Mouse (Mus musculus) CH12.LX (cell line): ENCODE measurements around the gene Ankrd33. TPM values are rescaled to one million over a fixed set of nuclear protein-coding genes. Genes with fewer than 3 reads are reported as not detected.
A peak's percentile ranks its signal among the peaks of the same experiment; 100 is the strongest.

Experiments
- DNase-seq: peaks from one replicate; pipeline ENCODE4 v3.0.0-alpha.2; 2013; ENCODE audit errors: extremely low read depth
- H3K27ac ChIP-seq: 2 replicates; pipeline ENCODE4 v1.5.1; 2012; ENCODE audit warnings: low read depth, mild to moderate bottlenecking, control low read depth, moderate library complexity; ENCODE audit not compliant: insufficient read depth
- H3K27me3 ChIP-seq: replicated peaks from 2 replicates; pipeline ENCODE3; 2012; ENCODE audit warnings: inconsistent platforms
- H3K36me3 ChIP-seq, 2 experiments: replicated peaks in 1 of 2; 2 replicates each; pipeline versions ENCODE3 to v1.6.1; 2012; ENCODE audit warnings: inconsistent platforms in 1 of 2, low read length in 1 of 2, mild to moderate bottlenecking in 1 of 2, mixed read lengths in 1 of 2, moderate library complexity in 1 of 2; ENCODE audit not compliant: control insufficient read depth in 1 of 2, insufficient read depth in 1 of 2
- H3K4me1 ChIP-seq, 2 experiments: 2 replicates each; pipeline ENCODE4 v1.6.1; 2012; ENCODE audit warnings: inconsistent platforms in 1 of 2, moderate library complexity in 1 of 2; ENCODE audit not compliant: insufficient read depth in 2 of 2, control insufficient read depth in 1 of 2
- H3K4me2 ChIP-seq: 2 replicates; pipeline ENCODE4 v1.6.1; 2012; ENCODE audit warnings: low read depth, mild to moderate bottlenecking, control low read depth; ENCODE audit not compliant: poor library complexity, insufficient read depth, severe bottlenecking
- H3K4me3 ChIP-seq, 3 experiments: fragments of 150-350 bp in 1 of 3; sonication (generic) in 1 of 3; replicated peaks in 1 of 3; 2 replicates each; pipeline versions ENCODE3 to v1.5.1; 2011 to 2012; ENCODE audit warnings: low read depth in 2 of 3, low read length in 2 of 3, mild to moderate bottlenecking in 2 of 3, moderate library complexity in 2 of 3, control low read depth in 1 of 3, improper control_type of control experiment in 1 of 3, inconsistent platforms in 1 of 3, mixed read lengths in 1 of 3; ENCODE audit not compliant: poor library complexity in 1 of 3
- H3K79me2 ChIP-seq: replicated peaks from 2 replicates; pipeline ENCODE4 v1.6.1; 2012; ENCODE audit warnings: mild to moderate bottlenecking, moderate library complexity; ENCODE audit not compliant: control insufficient read depth, poor library complexity, insufficient read depth, severe bottlenecking; ENCODE audit errors: extremely low read depth
- H3K9ac ChIP-seq: 2 replicates; pipeline ENCODE4 v1.6.1; 2012; ENCODE audit warnings: low read depth, mild to moderate bottlenecking, control low read depth, moderate library complexity; ENCODE audit not compliant: insufficient read depth
- H3K9me3 ChIP-seq: replicated peaks from 2 replicates; pipeline ENCODE3; 2012; ENCODE audit warnings: low read length, inconsistent platforms, mixed read lengths
- BHLHE40 ChIP-seq: IDR thresholded peaks from 2 replicates; pipeline ENCODE4 v1.6.1; 2011; ENCODE audit warnings: mild to moderate bottlenecking, low read depth, low read length, improper control_type of control experiment
- CTCF ChIP-seq, 2 experiments: IDR thresholded peaks in 1 of 2; conservative IDR thresholded peaks in 1 of 2; 2 replicates each; pipeline ENCODE4 v1.5.1; 2011 to 2012; ENCODE audit warnings: low read depth in 2 of 2, low read length in 2 of 2, improper control_type of control experiment in 1 of 2, inconsistent platforms in 1 of 2, mild to moderate bottlenecking in 1 of 2, moderate library complexity in 1 of 2
- E2F4 ChIP-seq: IDR thresholded peaks from 2 replicates; pipeline ENCODE4 v1.6.1; 2011; ENCODE audit warnings: low read depth, low read length, improper control_type of control experiment; ENCODE audit not compliant: insufficient replicate concordance
- ELF1 ChIP-seq: IDR thresholded peaks from 2 replicates; pipeline ENCODE4 v1.6.1; 2014; ENCODE audit warnings: low read depth, mild to moderate bottlenecking, inconsistent platforms, low read length, improper control_type of control experiment
- EP300 ChIP-seq: IDR thresholded peaks from 2 replicates; pipeline ENCODE4 v1.6.1; 2011; ENCODE audit warnings: low read length, improper control_type of control experiment
- ETS1 ChIP-seq: conservative IDR thresholded peaks from 2 replicates; pipeline ENCODE4 v1.6.1; 2012; ENCODE audit warnings: low read depth, mild to moderate bottlenecking, inconsistent platforms, low read length, improper control_type of control experiment, moderate library complexity
- GABPA ChIP-seq: IDR thresholded peaks from 2 replicates; pipeline ENCODE4 v1.6.1; 2012; ENCODE audit warnings: low read depth, low read length, improper control_type of control experiment, inconsistent platforms; ENCODE audit not compliant: insufficient replicate concordance
- HCFC1 ChIP-seq: IDR thresholded peaks from 2 replicates; pipeline ENCODE4 v1.6.1; 2012; ENCODE audit warnings: low read depth, mild to moderate bottlenecking, inconsistent platforms, low read length, improper control_type of control experiment
- IRF4 ChIP-seq: IDR thresholded peaks from 2 replicates; pipeline ENCODE4 v1.6.1; 2014; ENCODE audit warnings: low read depth, mild to moderate bottlenecking, inconsistent platforms, low read length, improper control_type of control experiment
- JUN ChIP-seq: IDR thresholded peaks from 2 replicates; pipeline ENCODE4 v1.6.1; 2011; ENCODE audit warnings: low read depth, mild to moderate bottlenecking, low read length, improper control_type of control experiment, moderate library complexity; ENCODE audit not compliant: insufficient read depth
- JUND ChIP-seq: conservative IDR thresholded peaks from 2 replicates; pipeline ENCODE4 v1.6.1; 2011; ENCODE audit warnings: low read depth, low read length, improper control_type of control experiment
- MAFK ChIP-seq: IDR thresholded peaks from 2 replicates; pipeline ENCODE4 v1.6.1; 2011; ENCODE audit warnings: low read length, improper control_type of control experiment; ENCODE audit not compliant: insufficient replicate concordance
- MAX ChIP-seq: IDR thresholded peaks from 2 replicates; pipeline ENCODE4 v1.6.1; 2011; ENCODE audit warnings: low read length, improper control_type of control experiment
- MAZ ChIP-seq: IDR thresholded peaks from 2 replicates; pipeline ENCODE4 v1.6.1; 2012; ENCODE audit warnings: low read depth, mild to moderate bottlenecking, inconsistent platforms, low read length, improper control_type of control experiment, moderate library complexity
- MXI1 ChIP-seq: IDR thresholded peaks from 2 replicates; pipeline ENCODE4 v1.6.1; 2011; ENCODE audit warnings: mild to moderate bottlenecking, low read depth, low read length, improper control_type of control experiment
- NRF1 ChIP-seq: IDR thresholded peaks from 2 replicates; pipeline ENCODE4 v1.6.1; 2014; ENCODE audit warnings: low read depth, mild to moderate bottlenecking, inconsistent platforms, low read length, improper control_type of control experiment, moderate library complexity
- PAX5 ChIP-seq: IDR thresholded peaks from 2 replicates; pipeline ENCODE4 v1.6.1; 2012; ENCODE audit warnings: low read length, inconsistent platforms, mixed read lengths
- POLR2A ChIP-seq: IDR thresholded peaks from 2 replicates; pipeline ENCODE4 v1.6.1; 2011; ENCODE audit warnings: low read depth, mild to moderate bottlenecking, improper control_type of control experiment, low read length
- POLR2AphosphoS2 ChIP-seq: IDR thresholded peaks from 2 replicates; pipeline ENCODE4 v1.6.1; 2011; ENCODE audit warnings: low read depth, low read length, improper control_type of control experiment
- RAD21 ChIP-seq: IDR thresholded peaks from 2 replicates; pipeline ENCODE4 v1.6.1; 2011; ENCODE audit warnings: low read depth, mild to moderate bottlenecking, low read length, improper control_type of control experiment, moderate library complexity
- RCOR1 ChIP-seq: conservative IDR thresholded peaks from 2 replicates; pipeline ENCODE4 v1.6.1; 2012; ENCODE audit warnings: low read depth, mild to moderate bottlenecking, inconsistent platforms, low read length, improper control_type of control experiment
- SIN3A ChIP-seq: IDR thresholded peaks from 2 replicates; pipeline ENCODE4 v1.6.1; 2012; ENCODE audit warnings: low read length, improper control_type of control experiment, inconsistent platforms
- SMC3 ChIP-seq: IDR thresholded peaks from 2 replicates; pipeline ENCODE4 v1.6.1; 2011; ENCODE audit warnings: low read depth, low read length, improper control_type of control experiment
- TBP ChIP-seq: conservative IDR thresholded peaks from 2 replicates; pipeline ENCODE4 v1.6.1; 2011; ENCODE audit warnings: low read depth, low read length, improper control_type of control experiment
- TCF12 ChIP-seq: IDR thresholded peaks from 2 replicates; pipeline ENCODE4 v1.6.1; 2014; ENCODE audit warnings: low read depth, mild to moderate bottlenecking, inconsistent platforms, low read length, improper control_type of control experiment
- UBTF ChIP-seq: IDR thresholded peaks from 2 replicates; pipeline ENCODE4 v1.6.1; 2012; ENCODE audit warnings: low read depth, mild to moderate bottlenecking, inconsistent platforms, low read length, improper control_type of control experiment, moderate library complexity
- USF1 ChIP-seq: IDR thresholded peaks from 2 replicates; pipeline ENCODE4 v1.6.1; 2014; ENCODE audit warnings: low read depth, mild to moderate bottlenecking, inconsistent platforms, low read length, improper control_type of control experiment
- USF2 ChIP-seq: conservative IDR thresholded peaks from 2 replicates; pipeline ENCODE4 v1.6.1; 2011; ENCODE audit warnings: low read depth, low read length, improper control_type of control experiment
- ZC3H11A ChIP-seq: IDR thresholded peaks from 2 replicates; pipeline ENCODE4 v1.6.1; 2012; ENCODE audit warnings: low read depth, mild to moderate bottlenecking, inconsistent platforms, low read length, improper control_type of control experiment
- ZKSCAN1 ChIP-seq: IDR thresholded peaks from 2 replicates; pipeline ENCODE4 v1.6.1; 2012; ENCODE audit warnings: low read depth, inconsistent platforms, low read length, improper control_type of control experiment, borderline replicate concordance
- ZNF384 ChIP-seq: IDR thresholded peaks from 2 replicates; pipeline ENCODE4 v1.6.1; 2012; ENCODE audit warnings: low read depth, low read length, improper control_type of control experiment, inconsistent platforms
- dilution Hi-C: fragments of 300-500 bp; cut with MboI; formaldehyde crosslinking; loops from 2 replicates; pipeline ENCODE4 v1.14.3; 2020; ENCODE audit warnings: low sequenced_read_pairs; ENCODE audit not compliant: extremely low pct_unique_long_range_greater_than_20kb, extremely low pct_ligation_motif_present
- in situ Hi-C: fragments of 300-500 bp; cut with MboI; formaldehyde crosslinking; loops from 3 replicates; pipeline ENCODE4 v1.14.3; 2019; ENCODE audit warnings: low sequenced_read_pairs, low pct_ligation_motif_present, low pct_unique_long_range_greater_than_20kb, mixed read lengths
- polyA plus RNA-seq: library from polyadenylated mRNA; unstranded; fragments of >175 nt; gene quantifications from 2 replicates; pipeline ENCODE4 v1.2.1, GENCODE M21; 2012; ENCODE audit warnings: low read depth; ENCODE audit not compliant: insufficient read length
- total RNA-seq, 2 experiments: library from RNA; depleted of rRNA; stranded (reverse); fragments of 300-350 nt in 1 of 2; fragments of >200 nt in 1 of 2; gene quantifications; 2 replicates each; pipeline ENCODE4 v1.2.3; 2012 to 2014

Ankrd33 gene
- total and polyA plus RNA-seq, 3 experiments, result not detected

GRCm38 (mm10) chr15:101105496-101105994 is 10.0 kb upstream of the Ankrd33 start:
- Histone ChIP-seq H3K4me2 (peak overlapping the region; percentile 60), H3K9ac (peak overlapping the region; percentile 15; the same call in 1 of the 2 replicates), H3K79me2 (no peaks in the 10 kb centered on the region), H3K4me1 (peaks cover 3 to 13% of the 10 kb centered on the region in 2 experiments; a peak in 3 of 4 replicates), H3K27ac (peak overlapping the region; percentile 43), H3K9me3 (peaks cover 3% of the 10 kb centered on the region), H3K27me3 (peaks cover 38% of the 10 kb centered on the region), H3K36me3 (no peaks in the 10 kb centered on the region), H3K4me3 (peak overlapping the region; percentile 34 to 47 (median 40))
- in situ Hi-C loops (no loop called here), dilution Hi-C loops (no loop called here)
- 0 out of 2 replicates have a peak, but pooled peaks have one; percentile 33 for TF ChIP-seq MAZ
- peak; percentile 41 for TF ChIP-seq ELF1
- peak; percentile 88 to 97 for TF ChIP-seq CTCF (conservative IDR thresholded peaks at IDR 0.05 in 1 of 2, IDR thresholded peaks at IDR 0.05 in 1 of 2; ENCODE audit: low read depth in 2 of 2, low read length in 2 of 2)
- no peak for TF ChIP-seq GABPA
- TF ChIP-seq POLR2A, result peak; percentile 37
- no peak for TF ChIP-seq JUN
- peak; percentile 31; the same call in 1 of the 2 replicates for TF ChIP-seq MAX
- peak; percentile 49; the same call in 1 of the 2 replicates for TF ChIP-seq SIN3A
- TF ChIP-seq POLR2AphosphoS2, result no peak
- peak; percentile 74 for TF ChIP-seq SMC3
- no peak for TF ChIP-seq UBTF
- TF ChIP-seq HCFC1, result peak; percentile 37; the same call in 1 of the 2 replicates
- TF ChIP-seq IRF4, result no peak; the same call in 1 of the 2 replicates
- TF ChIP-seq TCF12, result 0 out of 2 replicates have a peak, but pooled peaks have one; percentile 15
- TF ChIP-seq JUND, result no peak
- TF ChIP-seq E2F4, result no peak
- 0 out of 2 replicates have a peak, but pooled peaks have one; percentile 16 for TF ChIP-seq TBP
- TF ChIP-seq RAD21, result peak; percentile 62
- no peak for TF ChIP-seq EP300
- no peak for TF ChIP-seq RCOR1
- TF ChIP-seq ETS1, result peak; percentile 42
- TF ChIP-seq USF2, result no peak
- TF ChIP-seq ZKSCAN1, result no peak
- TF ChIP-seq ZNF384, result no peak
- peak; percentile 37; the same call in 1 of the 2 replicates for TF ChIP-seq NRF1
- TF ChIP-seq MAFK, result no peak
- peak; percentile 33; the same call in 1 of the 2 replicates for TF ChIP-seq MXI1
- no peak for TF ChIP-seq USF1
- TF ChIP-seq PAX5, result no peak
- TF ChIP-seq ZC3H11A, result no peak
- no peak for TF ChIP-seq BHLHE40
- DNase-seq, result peak; percentile 84
